Mouse (Mus musculus) ES-E14 (cell line): Measurements from ENCODE around the gene Smox.

Experiments
- HCFC1 ChIP-seq: IDR thresholded peaks from 2 replicates; pipeline ENCODE4 v1.6.1; 2012; ENCODE audit warnings: low read length, inconsistent platforms, borderline replicate concordance; ENCODE audit not compliant: insufficient read depth
- MAFK ChIP-seq: IDR thresholded peaks from 2 replicates; pipeline ENCODE4 v1.6.1; 2014; ENCODE audit warnings: mild to moderate bottlenecking, low read depth, low read length, inconsistent platforms; ENCODE audit not compliant: insufficient read depth
- ZC3H11A ChIP-seq: IDR thresholded peaks from 2 replicates; pipeline ENCODE4 v1.6.1; 2012; ENCODE audit warnings: low read depth, mild to moderate bottlenecking, inconsistent platforms, low read length, borderline replicate concordance
- ZNF384 ChIP-seq: IDR thresholded peaks from 2 replicates; pipeline ENCODE4 v1.6.1; 2012; ENCODE audit warnings: low read depth, low read length, inconsistent platforms

DNA sequence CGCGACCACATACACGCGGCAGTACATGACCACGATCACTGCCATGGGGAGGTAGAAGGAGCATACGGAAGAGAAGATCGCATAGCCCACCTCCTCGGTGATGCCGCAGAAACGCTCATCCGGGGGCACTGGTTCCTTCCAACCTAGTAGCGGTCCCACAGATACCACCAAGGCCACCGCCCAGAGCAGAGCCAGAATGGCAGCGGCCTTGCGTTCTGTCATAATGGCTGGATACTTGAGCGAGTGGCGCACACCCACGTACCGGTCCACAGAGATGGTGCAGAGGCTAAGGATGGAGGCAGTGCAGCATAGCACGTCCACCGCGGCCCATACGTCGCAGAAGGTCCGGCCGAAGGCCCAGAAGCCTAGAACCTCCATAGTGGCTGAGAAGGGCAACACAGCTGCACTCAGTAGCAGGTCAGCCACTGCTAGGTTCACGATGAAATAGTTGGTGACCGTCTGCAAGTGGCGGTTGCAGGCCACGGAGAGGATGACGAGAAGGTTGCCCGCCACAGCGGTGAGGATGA is 70.1 kb downstream of the Smox start:
- TF ChIP-seq ZNF384: no peak
- TF ChIP-seq ZC3H11A: no peak
- no peak for TF ChIP-seq HCFC1
- no peak for TF ChIP-seq MAFK
